Mouse (Mus musculus): ENCODE results near the gene Mbd5. TPM values are rescaled to one million over a fixed set of nuclear protein-coding genes. Genes with fewer than 3 reads are reported as not detected.

Mbd5 gene
- total and polyA plus RNA-seq, 2 experiments, result 2.4 to 10.3 TPM

DNA sequence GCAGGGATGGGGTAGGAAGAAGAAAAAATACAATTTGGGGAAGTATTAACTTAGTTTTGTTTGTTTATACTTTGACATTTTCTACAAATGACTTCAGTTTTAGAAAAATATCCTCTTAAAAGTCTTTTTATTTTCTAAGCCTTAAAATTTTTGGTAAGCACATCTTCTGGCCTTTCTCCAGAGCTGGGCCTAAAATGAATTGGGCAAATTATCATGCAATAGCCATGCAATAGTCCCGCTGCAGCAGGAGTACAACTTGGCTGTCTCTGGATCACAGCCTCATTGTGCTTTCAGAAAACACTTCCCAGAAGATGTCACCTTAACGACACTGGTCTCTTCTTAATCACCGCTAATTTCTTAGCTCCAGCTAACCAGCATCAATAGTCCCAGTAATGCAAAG lies 91.2 kb downstream of the Mbd5 start:
- Histone ChIP-seq H3K4me1 (ENCODE audit: control insufficient read depth, insufficient read depth, low read length) (no peaks in the 10 kb centered on the region), H3K9ac (ENCODE audit: low read depth, low read length) (no peak overlapping the region), H3K79me2 (ENCODE audit: control insufficient read depth, insufficient read depth, low read length) (no peaks in the 10 kb centered on the region), H3K36me3 (ENCODE audit: control insufficient read depth, insufficient read depth, low read length) (peaks cover 4% of the 10 kb centered on the region; the same call in 1 of the 2 replicates), H3K4me3 (ENCODE audit: insufficient read depth, low read depth, low read length) (no peak overlapping the region), H3K27me3 (ENCODE audit: control insufficient read depth, insufficient read depth, low read length) (no peaks in the 10 kb centered on the region), H3K27ac (replicated peaks; ENCODE audit: insufficient read depth, low read depth, low read length) (no peak overlapping the region)
- no peak for DNase-seq (ENCODE audit: extremely low read depth, low read depth, low spot score)
- TF ChIP-seq POLR2A (IDR thresholded peaks at IDR 0.05; ENCODE audit: extremely low read depth, insufficient read depth, low read length), result no peak
- no peak for TF ChIP-seq CTCF (IDR thresholded peaks at IDR 0.05; ENCODE audit: low read depth, low read length)
- 83% methylated on average over 3 of the region's 3 CpGs for WGBS

DNA sequence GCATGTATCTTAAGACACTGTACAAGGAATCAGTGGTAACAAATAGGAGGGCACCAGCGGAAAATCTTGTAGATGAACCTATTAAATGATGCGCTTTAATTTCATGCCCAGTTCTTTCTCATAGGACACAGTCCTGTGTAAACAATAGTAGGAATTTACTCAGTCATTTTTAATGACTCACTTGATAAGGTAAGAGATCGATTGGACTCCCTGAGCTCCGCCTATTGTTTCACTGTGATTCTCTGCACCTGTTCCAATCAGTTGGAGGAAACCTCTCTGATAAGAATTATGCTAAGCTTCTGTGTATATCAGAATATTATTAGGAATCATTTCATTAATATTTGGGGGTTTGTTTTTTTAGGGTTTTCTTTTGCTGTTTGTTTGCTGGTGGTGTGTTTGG lies 100.7 kb downstream of the Mbd5 start:
- no peak overlapping the region for H3K4me3 ChIP-seq (ENCODE audit: insufficient read depth, low read depth, low read length)
- DNase-seq (ENCODE audit: extremely low read depth, low read depth, low spot score), result peak; percentile 51
- no peaks in the 10 kb centered on the region for H3K4me1 ChIP-seq (ENCODE audit: control insufficient read depth, insufficient read depth, low read length)
- WGBS, result 46% methylated on average over 4 of the region's 4 CpGs
- no peak for TF ChIP-seq POLR2A (IDR thresholded peaks at IDR 0.05; ENCODE audit: extremely low read depth, insufficient read depth, low read length)
- no peaks in the 10 kb centered on the region for H3K36me3 ChIP-seq (ENCODE audit: control insufficient read depth, insufficient read depth, low read length)
- no peak overlapping the region for H3K9ac ChIP-seq (ENCODE audit: low read depth, low read length)
- no peak overlapping the region for H3K27ac ChIP-seq (replicated peaks; ENCODE audit: insufficient read depth, low read depth, low read length)
- no peaks in the 10 kb centered on the region for H3K27me3 ChIP-seq (ENCODE audit: control insufficient read depth, insufficient read depth, low read length)
- H3K79me2 ChIP-seq (ENCODE audit: control insufficient read depth, insufficient read depth, low read length), result no peaks in the 10 kb centered on the region; the same call in 1 of the 2 replicates

DNA sequence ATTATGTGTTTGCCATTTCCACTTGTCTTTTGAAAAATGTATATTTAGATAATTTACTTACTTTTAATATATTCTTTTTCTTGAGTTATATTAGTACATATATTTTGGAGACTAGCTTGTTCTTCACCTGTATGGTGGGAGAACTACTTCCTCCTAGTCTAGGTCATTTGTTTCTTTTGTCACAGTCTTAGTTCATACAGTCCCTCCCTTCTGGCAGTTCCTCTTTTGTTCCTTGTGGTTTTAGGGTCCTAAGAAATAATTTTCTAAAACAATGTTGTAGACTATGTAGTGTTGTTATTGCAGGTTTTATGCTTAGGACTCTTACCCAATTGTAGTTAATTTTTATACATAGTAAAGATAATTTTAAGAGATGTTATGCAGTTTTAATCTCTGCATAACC lies 118.6 kb downstream of the Mbd5 start:
- H3K79me2 ChIP-seq (ENCODE audit: control insufficient read depth, insufficient read depth, low read length), result no peaks in the 10 kb centered on the region
- no peak overlapping the region for H3K9ac ChIP-seq (ENCODE audit: low read depth, low read length)
- no peak for TF ChIP-seq CTCF (IDR thresholded peaks at IDR 0.05; ENCODE audit: low read depth, low read length)
- H3K36me3 ChIP-seq (ENCODE audit: control insufficient read depth, insufficient read depth, low read length), result no peaks in the 10 kb centered on the region
- no peaks in the 10 kb centered on the region; the same call in 1 of the 2 replicates for H3K4me1 ChIP-seq (ENCODE audit: control insufficient read depth, insufficient read depth, low read length)
- H3K27me3 ChIP-seq (ENCODE audit: control insufficient read depth, insufficient read depth, low read length), result no peaks in the 10 kb centered on the region
- no peak overlapping the region for H3K27ac ChIP-seq (replicated peaks; ENCODE audit: insufficient read depth, low read depth, low read length)
- no peak overlapping the region for H3K4me3 ChIP-seq (ENCODE audit: insufficient read depth, low read depth, low read length)
- DNase-seq (ENCODE audit: extremely low read depth, low read depth, low spot score), result no peak

DNA sequence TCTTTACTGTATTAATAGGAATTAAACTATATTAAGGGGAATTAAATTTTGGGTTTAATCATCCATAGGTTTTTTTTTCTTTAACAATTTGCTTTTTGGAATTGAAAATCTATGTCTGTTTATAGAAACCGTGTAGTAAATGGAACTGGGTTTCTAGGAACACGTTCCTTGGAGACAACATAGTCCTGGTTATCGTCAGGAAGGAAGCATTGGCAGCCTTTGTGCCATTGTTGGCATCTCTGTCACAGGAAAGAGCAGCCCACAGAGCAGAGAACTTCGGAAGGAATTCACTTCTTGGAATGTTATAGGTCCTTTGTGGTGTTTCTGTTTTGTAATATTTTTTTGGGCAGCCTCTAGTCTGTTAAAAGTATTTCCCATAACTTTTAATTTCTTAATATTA lies 135.7 kb downstream of the Mbd5 start:
- H3K9ac ChIP-seq (ENCODE audit: low read depth, low read length), result no peak overlapping the region
- 73% methylated on average over 4 of the region's 4 CpGs for WGBS
- H3K4me1 ChIP-seq (ENCODE audit: control insufficient read depth, insufficient read depth, low read length), result peaks cover 6% of the 10 kb centered on the region
- no peak for TF ChIP-seq POLR2A (IDR thresholded peaks at IDR 0.05; ENCODE audit: extremely low read depth, insufficient read depth, low read length)
- TF ChIP-seq CTCF (IDR thresholded peaks at IDR 0.05; ENCODE audit: low read depth, low read length), result no peak
- no peak overlapping the region for H3K27ac ChIP-seq (replicated peaks; ENCODE audit: insufficient read depth, low read depth, low read length)
- H3K79me2 ChIP-seq (ENCODE audit: control insufficient read depth, insufficient read depth, low read length), result no peaks in the 10 kb centered on the region; the same call in 1 of the 2 replicates
- H3K36me3 ChIP-seq (ENCODE audit: control insufficient read depth, insufficient read depth, low read length), result no peaks in the 10 kb centered on the region
- no peaks in the 10 kb centered on the region for H3K27me3 ChIP-seq (ENCODE audit: control insufficient read depth, insufficient read depth, low read length)
- H3K4me3 ChIP-seq (ENCODE audit: insufficient read depth, low read depth, low read length), result no peak overlapping the region
- DNase-seq (ENCODE audit: extremely low read depth, low read depth, low spot score), result no peak

DNA sequence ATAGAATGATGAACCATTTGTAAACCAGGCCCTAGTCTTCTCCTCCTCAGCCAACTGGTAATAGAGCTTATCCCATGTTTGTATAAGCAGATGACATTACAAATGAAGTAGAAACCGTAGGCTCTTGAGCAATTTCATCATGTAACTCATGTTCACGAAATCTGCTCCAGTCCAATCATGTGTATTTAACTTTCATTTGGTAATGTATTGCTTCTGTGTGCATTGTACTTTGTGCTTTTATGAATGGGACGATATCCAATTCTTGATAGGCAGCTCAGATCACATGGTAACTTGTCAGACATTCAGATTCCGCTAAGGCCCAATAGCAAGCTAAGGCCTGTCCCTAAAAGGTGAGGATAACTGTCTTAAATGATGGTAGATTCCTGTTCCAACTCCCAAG lies 141.5 kb downstream of the Mbd5 start:
- Histone ChIP-seq H3K27me3 (ENCODE audit: control insufficient read depth, insufficient read depth, low read length) (no peaks in the 10 kb centered on the region), H3K4me3 (ENCODE audit: insufficient read depth, low read depth, low read length) (no peak overlapping the region), H3K36me3 (ENCODE audit: control insufficient read depth, insufficient read depth, low read length) (no peaks in the 10 kb centered on the region), H3K79me2 (ENCODE audit: control insufficient read depth, insufficient read depth, low read length) (no peaks in the 10 kb centered on the region; the same call in 1 of the 2 replicates), H3K27ac (replicated peaks; ENCODE audit: insufficient read depth, low read depth, low read length) (no peak overlapping the region), H3K9ac (ENCODE audit: low read depth, low read length) (no peak overlapping the region), H3K4me1 (ENCODE audit: control insufficient read depth, insufficient read depth, low read length) (peaks cover 6% of the 10 kb centered on the region; the same call in 1 of the 2 replicates)
- no peak for TF ChIP-seq POLR2A (IDR thresholded peaks at IDR 0.05; ENCODE audit: extremely low read depth, insufficient read depth, low read length)
- TF ChIP-seq CTCF (IDR thresholded peaks at IDR 0.05; ENCODE audit: low read depth, low read length), result no peak
- 28% methylated on average over 4 of the region's 4 CpGs for WGBS
- DNase-seq (ENCODE audit: extremely low read depth, low read depth, low spot score), result peak; percentile 83

DNA sequence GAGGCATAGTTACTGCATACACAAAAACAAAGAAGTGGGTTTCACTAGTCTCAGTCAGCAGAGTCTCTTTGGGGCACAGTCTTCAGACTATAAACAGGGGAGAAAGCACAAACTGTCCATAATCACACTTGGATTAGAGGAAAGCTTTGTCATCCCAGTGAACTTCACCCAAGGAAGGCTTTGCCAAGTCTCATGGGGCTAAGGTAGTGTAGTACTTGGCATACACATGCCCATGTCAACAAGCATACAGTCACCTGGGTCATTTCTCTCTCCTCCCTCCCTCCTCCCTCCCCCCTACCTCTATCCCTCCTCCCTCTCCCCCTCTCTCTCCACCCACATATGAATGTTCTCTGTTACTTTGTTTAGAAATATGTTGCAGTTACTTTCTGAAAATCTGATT lies 147.5 kb downstream of the Mbd5 start:
- TF ChIP-seq CTCF (IDR thresholded peaks at IDR 0.05; ENCODE audit: low read depth, low read length), result no peak
- TF ChIP-seq POLR2A (IDR thresholded peaks at IDR 0.05; ENCODE audit: extremely low read depth, insufficient read depth, low read length), result no peak
- Histone ChIP-seq H3K9ac (ENCODE audit: low read depth, low read length) (no peak overlapping the region), H3K4me3 (ENCODE audit: insufficient read depth, low read depth, low read length) (no peak overlapping the region), H3K27me3 (ENCODE audit: control insufficient read depth, insufficient read depth, low read length) (no peaks in the 10 kb centered on the region), H3K4me1 (ENCODE audit: control insufficient read depth, insufficient read depth, low read length) (peaks cover 1% of the 10 kb centered on the region; the same call in 1 of the 2 replicates), H3K36me3 (ENCODE audit: control insufficient read depth, insufficient read depth, low read length) (no peaks in the 10 kb centered on the region), H3K79me2 (ENCODE audit: control insufficient read depth, insufficient read depth, low read length) (no peaks in the 10 kb centered on the region; the same call in 1 of the 2 replicates), H3K27ac (replicated peaks; ENCODE audit: insufficient read depth, low read depth, low read length) (peak overlapping the region; percentile 48; the same call in 1 of the 2 replicates)
- peak; percentile 98 for DNase-seq (ENCODE audit: extremely low read depth, low read depth, low spot score)

Measured in liver, adult 2 months (tissue).